Mouse (Mus musculus) frontal cortex, postnatal 25 days (tissue): Measurements from ENCODE around the gene Tmem255b.

Source experiments
- DNase-seq, 2 experiments: peaks; one replicate each; pipeline ENCODE4 v3.0.0; 2022; ENCODE audit warnings: low spot score in 2 of 2

Tmem255b gene

GRCm38 (mm10) chr8:13491491-13492010 lies 56.6 kb downstream of the Tmem255b start:
- DNase-seq: no peak

- no peak for DNase-seq
Measured at GRCm38 (mm10) chr8:13492198-13492995, 57.4 kb downstream of the Tmem255b start.

DNA sequence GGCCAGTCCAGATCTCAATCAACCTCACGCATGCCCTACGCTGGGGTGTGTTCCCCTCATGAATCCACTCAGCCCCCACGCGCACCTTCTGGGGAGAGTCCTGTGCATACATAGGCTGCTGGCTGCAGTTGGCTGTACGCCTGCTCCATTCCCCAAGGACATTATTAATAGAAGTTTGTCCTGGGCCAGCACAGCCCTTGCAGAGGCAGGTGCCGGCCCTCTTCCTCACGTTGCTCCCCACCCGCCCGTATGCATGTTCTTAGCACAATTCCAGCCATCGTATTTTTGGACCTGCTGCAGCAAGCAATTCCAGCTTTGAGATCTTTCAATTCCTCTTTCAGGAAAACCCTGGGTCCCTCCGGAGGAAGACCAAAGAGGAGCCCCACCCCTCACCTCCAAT lies 58.0 kb downstream of the Tmem255b start:
- DNase-seq: no peak

DNA sequence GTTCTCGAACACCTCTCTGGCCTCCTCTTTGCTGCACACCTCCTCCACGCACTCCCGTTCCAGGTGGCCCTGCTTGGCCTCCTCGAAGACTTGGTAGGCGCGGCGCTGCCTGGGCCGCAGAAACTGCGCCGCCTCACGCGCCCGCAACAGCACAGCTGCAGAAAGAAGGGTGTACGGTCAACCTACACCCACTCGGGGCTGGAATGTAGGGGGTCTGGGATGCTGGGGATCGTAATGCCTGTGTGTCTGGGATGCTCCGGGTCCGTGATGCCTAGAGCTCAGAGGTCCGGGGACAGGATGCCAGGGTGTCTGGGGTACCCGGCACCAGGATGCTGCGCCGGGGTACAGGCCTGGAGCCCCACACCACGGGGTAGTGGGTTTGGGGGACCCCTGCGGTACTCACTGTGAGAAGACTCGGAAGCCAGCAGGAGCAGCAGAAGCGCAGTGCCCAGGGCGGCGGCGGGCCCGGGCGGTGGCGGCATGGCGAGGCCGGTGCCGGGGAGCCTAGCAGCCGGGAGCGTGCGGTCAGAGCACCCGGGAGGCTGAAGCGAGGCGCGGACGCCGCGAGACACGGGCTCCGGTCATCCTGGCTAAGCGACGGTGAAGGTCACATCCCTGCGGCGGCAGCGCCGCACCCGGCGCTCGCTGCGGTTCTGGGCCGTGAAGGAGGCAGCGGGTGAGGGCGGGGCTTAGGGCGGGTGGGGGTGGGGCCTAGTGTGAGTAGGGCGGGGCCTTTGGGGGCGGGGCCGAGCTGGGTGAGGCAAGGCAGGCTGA lies 59.1 kb downstream of the Tmem255b start, which contains the start of gene Gas6:
Gene Gas6 (minus strand): TSS at position 633 of the 774 bp plus-strand sequence.
- DNase-seq: peak; percentile 43 to 52

- DNase-seq: no peak
Measured at GRCm38 (mm10) chr8:13501221-13501620, 66.2 kb downstream of the Tmem255b start.

DNA sequence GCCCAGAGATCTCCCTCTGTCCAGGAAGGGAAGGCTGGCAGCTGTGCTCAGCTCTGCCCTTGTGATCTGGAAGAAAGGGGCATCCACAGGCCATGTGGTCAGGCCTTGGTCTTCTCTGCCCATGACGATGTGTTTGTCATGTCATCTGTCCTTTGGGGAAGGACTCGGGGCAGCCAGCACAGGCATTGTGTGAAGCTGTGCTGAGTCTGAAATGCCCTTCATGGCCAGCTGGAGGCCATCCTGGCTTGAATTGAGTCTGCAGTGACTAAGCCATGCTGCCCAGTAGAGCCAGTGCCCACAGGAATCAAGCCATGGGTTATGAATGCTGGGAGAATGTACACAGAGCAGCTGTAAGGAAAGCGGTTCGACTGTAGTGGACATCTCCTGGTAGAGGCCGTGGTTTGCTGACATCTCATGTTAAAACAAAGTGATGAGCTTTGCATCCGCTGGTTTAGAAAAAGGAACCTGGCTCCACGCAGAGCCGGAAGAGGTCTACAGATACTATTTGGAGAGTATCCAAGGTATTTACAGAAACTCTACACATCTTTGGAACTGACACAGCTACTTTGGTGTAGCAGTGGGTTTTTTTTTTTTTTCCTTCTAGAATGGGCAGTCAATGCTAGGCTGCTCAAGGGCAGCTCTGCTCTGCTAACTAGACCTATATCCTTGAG lies 69.1 kb downstream of the Tmem255b start:
- no peak for DNase-seq

DNA sequence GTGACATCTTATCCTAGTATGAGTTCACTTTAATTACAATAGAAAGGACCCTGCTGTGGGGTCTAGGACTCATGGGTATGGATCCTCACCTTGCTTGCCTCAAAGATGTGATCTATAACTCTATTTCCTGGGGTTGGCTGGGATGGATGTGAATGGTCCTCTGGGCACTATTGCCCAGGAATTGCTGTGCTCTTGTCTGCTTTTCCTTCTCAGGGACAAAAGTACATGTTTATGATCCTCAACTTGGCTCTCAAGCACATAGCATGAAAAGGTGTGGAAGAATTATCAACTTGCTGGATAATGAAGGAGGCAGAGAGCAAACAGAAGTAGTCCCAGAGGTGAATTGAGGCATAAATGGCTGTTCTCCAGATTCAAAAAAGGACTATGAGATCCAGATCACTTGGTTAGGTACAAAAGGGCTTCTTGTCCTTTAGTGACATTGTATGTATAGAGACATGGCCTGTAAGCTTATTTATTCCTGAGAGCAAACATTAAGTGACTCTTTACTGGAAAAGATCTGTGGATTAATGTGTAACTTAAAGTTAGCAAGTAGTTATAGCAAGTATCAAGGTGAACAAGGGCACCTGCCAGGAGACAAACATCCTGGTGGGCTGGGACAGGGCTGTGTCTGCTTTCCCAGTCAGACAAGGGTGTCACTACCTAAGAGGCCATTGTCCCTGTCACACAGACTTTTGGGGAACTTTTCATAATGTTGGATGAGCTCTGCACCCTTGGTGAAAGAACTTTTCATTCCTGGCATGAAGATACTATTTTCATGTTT lies 70.1 kb downstream of the Tmem255b start:
- DNase-seq: no peak

DNA sequence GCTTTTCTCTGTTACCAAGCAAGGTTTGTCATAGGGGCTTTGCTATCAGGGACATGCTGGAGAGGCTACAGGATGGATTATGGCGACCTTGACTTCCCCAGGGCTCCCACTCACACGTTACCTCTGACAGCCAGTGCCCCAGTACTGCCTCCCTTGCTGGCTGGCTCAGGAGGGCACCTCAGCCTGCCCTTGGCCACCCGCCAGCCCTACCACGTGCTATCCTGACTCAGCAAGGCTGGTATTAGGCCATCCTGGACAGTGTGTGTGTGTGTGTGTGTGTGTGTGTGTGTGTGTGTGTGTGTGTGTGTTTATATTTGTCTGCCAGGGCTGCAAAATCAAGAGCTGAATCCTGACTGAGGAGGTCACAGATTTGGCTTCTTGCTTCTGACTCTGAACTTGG lies 71.9 kb downstream of the Tmem255b start:
- DNase-seq: no peak

- no peak for DNase-seq
Measured at GRCm38 (mm10) chr8:13507284-13507937, 72.4 kb downstream of the Tmem255b start.

GRCm38 (mm10) chr8:13512016-13512415 lies 77.0 kb downstream of the Tmem255b start:
- DNase-seq: no peak

DNA sequence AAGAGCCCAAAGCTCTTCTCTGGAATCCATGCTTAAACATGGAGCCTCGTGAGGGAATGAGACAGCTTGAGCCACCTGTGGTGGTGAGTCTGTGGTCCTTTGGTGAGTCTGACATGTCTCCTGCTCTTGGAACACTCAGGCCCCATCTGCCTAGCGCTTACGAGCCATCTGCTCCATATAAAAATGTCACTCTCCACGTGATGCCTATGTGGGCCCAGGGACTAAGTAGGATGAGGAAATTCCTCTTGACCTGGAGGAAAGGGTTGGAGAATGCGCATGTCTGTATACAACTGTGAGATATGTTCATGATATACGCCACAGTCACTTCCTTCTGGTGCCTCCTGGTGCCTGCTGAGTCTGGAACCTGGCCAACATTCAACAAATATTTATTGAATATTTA lies 77.7 kb downstream of the Tmem255b start:
- DNase-seq: no peak

GRCm38 (mm10) chr8:13513556-13514370 lies 78.8 kb downstream of the Tmem255b start:
- no peak for DNase-seq

DNA sequence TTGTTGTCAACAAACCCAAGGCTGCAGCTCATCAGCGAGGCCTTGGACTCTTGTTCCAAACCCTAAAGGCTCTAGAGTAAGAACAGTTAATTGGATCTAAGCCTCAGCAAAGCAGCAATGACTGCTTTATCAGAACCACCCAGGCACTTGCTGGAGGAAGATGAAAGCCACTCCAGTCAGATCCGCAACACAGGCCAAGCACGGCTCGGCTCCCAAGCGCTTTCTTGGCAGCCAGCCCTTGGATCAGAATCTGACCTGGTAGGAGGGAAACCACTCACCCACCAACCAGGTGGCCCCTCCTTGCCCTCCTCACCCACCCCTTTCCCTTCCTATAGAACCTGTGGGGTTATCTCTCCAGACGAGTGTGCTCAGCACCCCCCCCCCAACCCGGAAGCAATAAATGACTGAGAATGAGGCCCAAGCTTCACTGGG lies 81.0 kb downstream of the Tmem255b start:
- no peak for DNase-seq

GRCm38 (mm10) chr8:13516728-13517127 lies 81.7 kb downstream of the Tmem255b start:
- DNase-seq: no peak

- DNase-seq: no peak
Measured at GRCm38 (mm10) chr8:13517284-13517781, 82.3 kb downstream of the Tmem255b start.
